Mouse (Mus musculus): ENCODE data around the gene Pcnt.

The Pcnt gene

GRCm38 (mm10) chr10:76317623-76318022 lies 125.0 kb downstream of the Pcnt start:
- no peak for DNase-seq (ENCODE audit: low read depth, low spot score)

- DNase-seq (ENCODE audit: low read depth, low spot score), result no peak
These were observed 126.4 kb downstream of the Pcnt start for GRCm38 (mm10) chr10:76316194-76316593.

GRCm38 (mm10) chr10:76306738-76307137 lies 135.8 kb downstream of the Pcnt start:
- no peak for DNase-seq (ENCODE audit: low read depth, low spot score)
